Mouse (Mus musculus) cerebellum, postnatal 25 days (tissue): ENCODE results near the gene Cd164l2.

ENCODE experiments used
- DNase-seq, 2 experiments: peaks; one replicate each; pipeline ENCODE4 v3.0.0; 2021; ENCODE audit warnings: mixed read lengths in 2 of 2

Gene Cd164l2

GRCm38 (mm10) chr4:133195014-133195413, 16.9 kb upstream of the Cd164l2 start:
- DNase-seq = no peak

GRCm38 (mm10) chr4:133196136-133196535, 15.8 kb upstream of the Cd164l2 start:
- no peak for DNase-seq

GRCm38 (mm10) chr4:133196852-133197251, 15.1 kb upstream of the Cd164l2 start:
- no peak for DNase-seq

DNA sequence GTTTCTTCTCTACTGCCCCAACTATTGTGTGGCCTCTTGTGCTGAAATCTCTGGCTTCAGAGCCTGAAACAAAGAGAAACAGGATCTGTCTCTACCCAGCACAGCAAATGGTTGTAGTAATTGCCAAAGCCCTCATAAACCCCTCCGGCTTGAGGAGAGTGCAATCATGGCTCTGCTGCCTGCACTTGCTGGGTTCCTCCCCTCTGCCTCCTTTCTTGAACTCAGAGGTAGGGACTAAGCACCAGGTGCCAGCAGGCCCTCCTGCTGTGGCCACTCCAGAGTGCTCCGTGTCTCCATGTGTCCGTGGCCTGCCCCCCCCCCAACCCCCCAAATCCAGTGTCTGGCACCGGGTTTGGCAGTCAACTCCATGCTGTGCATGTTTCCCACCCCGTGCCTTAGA, 14.6 kb upstream of the Cd164l2 start:
- no peak for DNase-seq

GRCm38 (mm10) chr4:133197801-133198286, 14.1 kb upstream of the Cd164l2 start:
- DNase-seq = no peak

DNA sequence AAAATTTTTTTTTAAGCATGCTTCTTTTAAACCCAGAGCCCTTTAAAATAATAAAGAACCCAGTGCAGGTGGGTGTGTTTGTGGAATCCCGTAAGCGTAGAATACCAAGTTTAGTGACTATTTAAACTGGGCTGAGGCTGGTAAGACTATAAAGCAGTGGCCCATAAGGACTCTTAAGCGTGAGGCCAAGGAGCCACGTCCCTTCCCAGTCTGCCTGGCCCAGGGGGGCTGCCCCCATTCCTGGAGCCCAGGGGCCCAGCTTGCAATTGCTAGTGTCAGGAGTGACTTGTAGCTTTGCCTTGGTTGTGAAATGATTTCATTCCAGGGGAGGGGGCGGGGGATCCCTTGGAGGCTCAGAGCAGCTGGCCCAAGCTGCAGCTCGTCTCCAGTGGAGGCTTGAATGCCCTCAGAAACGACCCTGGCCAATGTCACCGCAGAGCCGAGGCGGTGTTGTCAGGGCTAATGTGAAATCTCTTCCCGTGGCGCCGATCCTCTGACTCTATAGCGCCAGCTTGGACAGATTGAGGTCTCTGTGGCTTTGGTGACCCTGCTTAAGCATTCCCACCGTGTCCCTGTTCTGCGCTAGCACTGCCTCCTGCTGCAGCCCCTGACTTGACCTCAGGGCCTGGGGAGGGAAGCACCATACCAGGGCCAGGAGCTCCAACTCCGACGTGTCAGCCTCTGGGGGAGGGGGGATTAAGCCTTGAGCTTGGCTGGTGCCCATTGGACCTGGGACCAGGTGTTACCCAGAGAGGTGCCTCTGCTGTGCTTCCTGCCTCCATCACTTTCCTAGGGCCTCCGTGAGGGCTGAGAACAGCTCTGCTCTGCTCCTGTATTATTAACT, 13.4 kb upstream of the Cd164l2 start:
- peak; percentile 26 to 33 for DNase-seq

DNA sequence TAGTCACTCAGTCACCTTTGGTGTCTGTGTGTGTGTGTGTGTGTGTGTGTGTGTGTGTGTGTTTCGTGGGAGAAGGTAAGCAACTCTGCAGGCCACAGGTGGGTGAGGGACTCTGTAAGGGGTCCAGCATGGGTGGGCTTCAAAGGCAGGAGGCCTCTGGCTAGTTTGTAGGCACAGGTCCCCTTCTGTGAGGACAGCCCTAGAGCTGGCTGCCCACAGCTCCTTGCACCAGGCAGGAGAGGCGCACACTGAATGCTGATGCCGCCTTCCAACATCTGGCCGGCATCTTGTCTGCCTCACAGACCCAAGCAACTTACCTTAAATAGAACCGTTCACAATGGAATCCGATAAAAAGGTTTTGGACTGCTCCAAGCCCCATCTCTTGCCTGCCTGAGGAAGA, 12.2 kb upstream of the Cd164l2 start:
- DNase-seq = no peak

DNA sequence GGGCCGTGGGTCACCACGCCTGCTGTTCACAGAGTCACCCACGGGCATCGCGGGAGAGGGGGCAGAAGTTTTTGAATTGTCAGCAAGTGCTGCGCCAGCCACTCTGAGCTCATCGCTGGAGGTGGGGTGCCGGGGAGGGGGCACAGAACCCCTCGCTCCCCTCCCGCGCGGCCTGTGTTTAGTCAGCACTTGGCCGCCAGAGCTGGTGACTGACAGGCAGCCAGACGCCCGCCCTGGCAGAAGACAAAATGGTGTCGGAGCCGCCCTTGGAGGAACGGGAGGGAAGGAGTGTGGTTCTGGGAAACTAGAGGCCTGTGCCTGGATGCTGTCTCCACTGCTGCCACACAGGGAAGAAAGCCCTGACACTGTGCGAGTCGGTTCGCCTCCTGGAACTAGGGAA, 11.6 kb upstream of the Cd164l2 start:
- DNase-seq = peak; percentile 56 to 63

- peak; percentile 84 to 88 for DNase-seq
Measured at GRCm38 (mm10) chr4:133201006-133201771, 10.7 kb upstream of the Cd164l2 start.

DNA sequence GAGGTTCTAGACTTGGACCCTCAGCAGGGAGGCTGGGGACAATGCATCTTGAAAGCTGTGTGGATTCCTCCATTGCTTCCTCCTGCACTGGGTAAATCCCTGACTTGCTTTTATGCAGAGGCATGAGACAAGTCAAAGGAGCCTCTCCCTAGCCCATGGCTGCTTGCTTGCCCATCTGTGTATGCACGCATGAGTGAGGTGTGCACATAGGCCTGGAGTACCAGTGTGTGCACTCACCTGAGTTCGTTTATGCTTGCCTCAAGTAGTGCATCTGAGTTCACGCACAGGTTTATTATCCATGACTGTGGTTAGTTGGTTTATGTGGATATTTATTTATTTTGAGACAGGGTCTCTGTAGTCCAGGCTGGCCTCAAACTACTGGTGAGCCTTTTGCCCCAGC, 9.7 kb upstream of the Cd164l2 start:
- DNase-seq = no peak

GRCm38 (mm10) chr4:133203591-133203990, 8.3 kb upstream of the Cd164l2 start:
- peak in 1 of 2 experiments; percentile 21 for DNase-seq

- DNase-seq = no peak
Measured at GRCm38 (mm10) chr4:133204379-133204778, 7.6 kb upstream of the Cd164l2 start.

DNA sequence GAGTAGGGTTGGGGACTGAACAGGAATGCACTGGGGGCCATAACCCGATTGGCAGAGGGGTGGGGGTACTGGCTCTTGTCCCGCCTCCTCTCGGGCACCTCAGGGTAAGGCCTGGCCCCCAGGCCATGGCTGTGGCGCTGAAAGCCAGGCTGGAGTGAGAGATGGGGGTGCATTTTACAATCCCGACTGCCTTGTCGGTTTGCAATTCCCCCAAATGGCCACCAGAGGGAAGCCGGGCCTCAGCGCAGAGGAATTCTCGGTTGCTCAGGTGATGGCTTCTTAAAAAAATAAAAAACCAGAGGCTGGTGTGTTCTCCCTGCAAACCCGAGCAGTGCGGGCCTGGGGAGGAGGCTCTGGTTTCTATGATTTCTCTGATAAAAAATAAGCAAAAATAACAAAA, 2.6 kb upstream of the Cd164l2 start:
- DNase-seq = peak; percentile 76 to 80

- DNase-seq = peak in 1 of 2 experiments; percentile 56
Measured at GRCm38 (mm10) chr4:133210023-133210787, 1.7 kb upstream of the Cd164l2 start.

GRCm38 (mm10) chr4:133210788-133211390, 1.0 kb upstream of the Cd164l2 start:
- DNase-seq = peak; percentile 46 to 52

- peak; percentile 86 to 92 for DNase-seq
Measured at GRCm38 (mm10) chr4:133212562-133213267, 784 bp downstream of the Cd164l2 start.

- DNase-seq = peak; percentile 44 to 65
Measured at GRCm38 (mm10) chr4:133213268-133213590, 1.3 kb downstream of the Cd164l2 start.

- no peak for DNase-seq
Measured at GRCm38 (mm10) chr4:133213661-133214060, 1.7 kb downstream of the Cd164l2 start.

DNA sequence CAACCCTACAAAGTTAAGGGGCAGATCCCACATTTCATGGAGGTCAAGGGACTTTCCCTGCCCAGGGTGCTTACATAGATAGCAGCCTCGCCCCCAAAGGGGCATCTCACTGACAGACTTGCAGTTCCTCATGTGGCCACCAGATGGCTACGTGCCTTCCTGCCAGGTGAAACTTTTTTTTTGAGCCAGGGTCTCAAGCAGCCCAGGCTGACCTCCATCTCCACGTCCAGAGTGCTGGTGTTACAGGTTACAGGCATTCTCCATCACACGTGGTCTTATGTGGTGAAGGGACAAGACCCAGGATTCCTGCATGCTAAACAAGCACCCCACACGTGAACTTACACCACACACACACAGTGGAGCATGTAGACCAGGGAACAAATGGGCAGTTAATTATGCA, 5.7 kb downstream of the Cd164l2 start:
- peak; percentile 74 to 84 for DNase-seq

DNA sequence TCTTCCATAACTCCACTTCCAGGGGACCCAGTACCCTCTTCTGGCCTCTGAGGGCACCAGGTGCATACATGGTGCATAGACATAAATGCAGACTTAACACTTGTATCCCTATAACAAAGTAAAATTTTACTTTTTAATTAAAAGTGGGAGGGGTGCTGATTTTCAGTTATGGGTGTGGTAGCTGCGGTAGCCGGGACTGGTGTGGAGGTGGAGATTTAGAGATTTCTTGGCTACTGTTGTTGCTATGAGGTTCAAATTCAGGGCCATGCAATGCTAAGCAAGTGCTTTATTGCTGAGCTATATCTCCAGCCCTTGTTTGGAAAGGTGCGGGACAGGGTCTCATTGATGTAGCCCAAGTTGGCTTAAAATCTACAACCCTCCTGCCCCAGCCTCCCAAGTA, 6.8 kb downstream of the Cd164l2 start:
- no peak for DNase-seq

DNA sequence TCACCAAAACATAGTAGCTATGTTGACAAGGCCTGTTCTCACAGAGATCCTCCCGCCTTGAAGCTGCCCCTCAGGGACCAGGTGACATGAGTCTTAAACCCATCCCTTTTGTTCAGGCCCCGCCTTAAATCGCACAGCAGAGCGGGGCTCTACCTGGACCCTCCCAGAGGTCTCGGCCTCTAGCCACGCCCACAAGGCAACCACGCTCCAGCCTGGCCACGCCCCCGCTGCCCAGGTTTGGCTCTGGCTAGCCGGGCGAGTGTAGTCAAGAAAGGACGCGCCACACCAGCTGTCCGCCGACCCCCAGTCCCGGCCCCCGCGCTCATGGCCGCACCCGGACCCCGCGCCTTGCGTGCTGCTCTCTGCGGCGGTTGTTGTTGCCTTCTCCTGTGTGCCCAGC, 8.7 kb downstream of the Cd164l2 start:
- DNase-seq = peak in 1 of 2 experiments; percentile 55

DNA sequence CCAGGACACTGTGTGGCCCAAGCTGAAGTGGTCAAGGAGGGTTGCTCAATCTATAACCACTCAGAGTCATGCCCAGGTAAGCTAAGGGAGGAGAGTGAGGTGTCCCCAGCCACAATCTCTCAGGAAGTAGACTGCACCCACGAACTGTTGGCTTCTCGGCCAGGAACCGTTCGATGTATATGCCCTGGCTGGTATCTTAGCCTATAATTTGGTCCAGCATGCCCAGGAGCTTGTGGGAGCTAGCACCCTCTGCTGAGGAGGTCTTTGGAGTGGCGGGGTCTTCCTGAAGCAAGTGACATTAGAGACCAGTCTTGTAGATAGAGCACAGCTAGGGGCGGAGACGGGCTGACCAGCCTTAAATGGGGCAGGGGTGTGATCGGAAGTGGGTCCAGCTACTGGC, 9.8 kb downstream of the Cd164l2 start:
- no peak for DNase-seq
